Mouse (Mus musculus) bone marrow macrophage, adult 2 months (primary cell): Measurements from ENCODE around the gene Pde4c. TPM values are rescaled to one million over a fixed set of nuclear protein-coding genes. Genes with fewer than 3 reads are reported as not detected.

Experiments used
- H3K27ac ChIP-seq: 2 replicates; pipeline ENCODE4 v1.5.1; 2012; ENCODE audit warnings: low read depth, low read length; ENCODE audit not compliant: insufficient read depth
- H3K4me1 ChIP-seq: 2 replicates; pipeline ENCODE4 v1.6.1; 2012; ENCODE audit warnings: low read length; ENCODE audit not compliant: control insufficient read depth, insufficient read depth
- H3K4me3 ChIP-seq: 2 replicates; pipeline ENCODE4 v1.5.1; 2012; ENCODE audit warnings: mild to moderate bottlenecking, low read length, moderate library complexity; ENCODE audit not compliant: insufficient read depth
- CTCF ChIP-seq: IDR thresholded peaks from 2 replicates; pipeline ENCODE4 v1.5.1; 2012; ENCODE audit warnings: low read depth, mild to moderate bottlenecking, low read length, moderate library complexity
- POLR2A ChIP-seq: IDR thresholded peaks from 2 replicates; pipeline ENCODE4 v1.6.1; 2012; ENCODE audit warnings: mild to moderate bottlenecking, low read depth, low read length, borderline replicate concordance
- polyA plus RNA-seq: library from polyadenylated mRNA; stranded (reverse); fragments of >200 nt; gene quantifications from 2 replicates; pipeline ENCODE4 v1.2.4, GENCODE M21; 2012; ENCODE audit not compliant: missing spikeins, insufficient read depth, insufficient read length

Pde4c gene
- polyA plus RNA-seq, 1 experiment = not detected

GRCm38 (mm10) chr8:70737705-70738104, 14.2 kb downstream of the Pde4c start:
- TF ChIP-seq CTCF (no peak), POLR2A (no peak)
- Histone ChIP-seq H3K4me1 (no peaks in the 10 kb centered on the region), H3K4me3 (no peak overlapping the region), H3K27ac (no peak overlapping the region)

GRCm38 (mm10) chr8:70738211-70738610, 14.7 kb downstream of the Pde4c start:
- Histone ChIP-seq H3K4me1 (no peaks in the 10 kb centered on the region), H3K4me3 (no peak overlapping the region), H3K27ac (no peak overlapping the region)
- TF ChIP-seq POLR2A (no peak), CTCF (no peak)

- Histone ChIP-seq H3K4me1 (peaks cover 5% of the 10 kb centered on the region; the same call in 1 of the 2 replicates), H3K27ac (no peak overlapping the region), H3K4me3 (no peak overlapping the region)
- TF ChIP-seq POLR2A (no peak), CTCF (no peak)
Measured at GRCm38 (mm10) chr8:70741661-70742060, 18.1 kb downstream of the Pde4c start.

- Histone ChIP-seq H3K27ac (no peak overlapping the region), H3K4me3 (no peak overlapping the region), H3K4me1 (peaks cover 5% of the 10 kb centered on the region; the same call in 1 of the 2 replicates)
- no peak for TF ChIP-seq POLR2A
- no peak for TF ChIP-seq CTCF
Measured at GRCm38 (mm10) chr8:70742176-70742575, 18.7 kb downstream of the Pde4c start.

- peaks cover 5% of the 10 kb centered on the region; the same call in 1 of the 2 replicates for H3K4me1 ChIP-seq
- TF ChIP-seq CTCF = no peak
- TF ChIP-seq POLR2A = no peak
- H3K27ac ChIP-seq = no peak overlapping the region
- H3K4me3 ChIP-seq = peak overlapping the region; percentile 54
Measured at GRCm38 (mm10) chr8:70742981-70743655, 19.6 kb downstream of the Pde4c start.

- Histone ChIP-seq H3K4me3 (peak overlapping the region; percentile 54), H3K4me1 (peaks cover 5% of the 10 kb centered on the region; the same call in 1 of the 2 replicates), H3K27ac (no peak overlapping the region)
- TF ChIP-seq POLR2A (no peak), CTCF (no peak)
Measured at GRCm38 (mm10) chr8:70743656-70744590, 20.4 kb downstream of the Pde4c start.

GRCm38 (mm10) chr8:70744806-70745205, 21.3 kb downstream of the Pde4c start:
- TF ChIP-seq POLR2A = no peak
- TF ChIP-seq CTCF = no peak
- Histone ChIP-seq H3K4me1 (peaks cover 5% of the 10 kb centered on the region; the same call in 1 of the 2 replicates), H3K27ac (no peak overlapping the region), H3K4me3 (no peak overlapping the region)

GRCm38 (mm10) chr8:70745691-70746220, 22.2 kb downstream of the Pde4c start:
- H3K27ac ChIP-seq = no peak overlapping the region
- peaks cover 5% of the 10 kb centered on the region; the same call in 1 of the 2 replicates for H3K4me1 ChIP-seq
- H3K4me3 ChIP-seq = no peak overlapping the region
- no peak for TF ChIP-seq CTCF
- no peak for TF ChIP-seq POLR2A

- peaks cover 9% of the 10 kb centered on the region; the same call in 1 of the 2 replicates for H3K4me1 ChIP-seq
- no peak overlapping the region for H3K4me3 ChIP-seq
- H3K27ac ChIP-seq = no peak overlapping the region
- TF ChIP-seq POLR2A (no peak), CTCF (no peak)
Measured at GRCm38 (mm10) chr8:70746676-70747075, 23.2 kb downstream of the Pde4c start.
